Mouse (Mus musculus): Measurements from ENCODE around the gene Carmil2.

Gene Carmil2

GRCm38 (mm10) chr8:105695080-105695780, 9.2 kb downstream of the Carmil2 start:
- no peak for DNase-seq (ENCODE audit: extremely low spot score, low spot score)

- no peak for DNase-seq (ENCODE audit: extremely low spot score, low spot score)
These were observed 11.2 kb downstream of the Carmil2 start for GRCm38 (mm10) chr8:105697196-105697780.

- no peak for DNase-seq (ENCODE audit: extremely low spot score, low spot score)
These were observed 12.7 kb downstream of the Carmil2 start for GRCm38 (mm10) chr8:105698734-105699133.

- no peak for DNase-seq (ENCODE audit: extremely low spot score, low spot score)
These were observed 13.6 kb downstream of the Carmil2 start for GRCm38 (mm10) chr8:105699488-105700215.

GRCm38 (mm10) chr8:105700566-105700965, 14.5 kb downstream of the Carmil2 start:
- no peak for DNase-seq (ENCODE audit: extremely low spot score, low spot score)

GRCm38 (mm10) chr8:105700966-105701824, 15.1 kb downstream of the Carmil2 start, which contains the start of the genes Acd and Pard6a:
Gene Acd, minus strand, starts transcription at chr8:105701102.
Gene Pard6a, plus strand, starts transcription at chr8:105701148.
- peak; percentile 98 for DNase-seq (ENCODE audit: extremely low spot score, low spot score)

GRCm38 (mm10) chr8:105702001-105702401, 15.9 kb downstream of the Carmil2 start:
- no peak for DNase-seq (ENCODE audit: extremely low spot score, low spot score)

GRCm38 (mm10) chr8:105702731-105703415, 16.8 kb downstream of the Carmil2 start:
- no peak for DNase-seq (ENCODE audit: extremely low spot score, low spot score)

- no peak for DNase-seq (ENCODE audit: extremely low spot score, low spot score)
These were observed 18.2 kb downstream of the Carmil2 start for GRCm38 (mm10) chr8:105704146-105704812.

GRCm38 (mm10) chr8:105704955-105705354, 18.9 kb downstream of the Carmil2 start:
- DNase-seq (ENCODE audit: extremely low spot score, low spot score): no peak

GRCm38 (mm10) chr8:105706426-105706825, 20.4 kb downstream of the Carmil2 start:
- no peak for DNase-seq (ENCODE audit: extremely low spot score, low spot score)

GRCm38 (mm10) chr8:105707498-105708403, 21.7 kb downstream of the Carmil2 start, which contains the start of the genes 4933405L10Rik and Enkd1:
Gene 4933405L10Rik, plus strand, starts transcription at chr8:105707655.
Gene Enkd1, minus strand, starts transcription at chr8:105708210.
- peak; percentile 95 for DNase-seq (ENCODE audit: extremely low spot score, low spot score)

GRCm38 (mm10) chr8:105708675-105709074, 22.6 kb downstream of the Carmil2 start:
- no peak for DNase-seq (ENCODE audit: extremely low spot score, low spot score)

GRCm38 (mm10) chr8:105709317-105709716, 23.2 kb downstream of the Carmil2 start:
- no peak for DNase-seq (ENCODE audit: extremely low spot score, low spot score)

- no peak for DNase-seq (ENCODE audit: extremely low spot score, low spot score)
These were observed 26.2 kb downstream of the Carmil2 start for GRCm38 (mm10) chr8:105712286-105712685.

- DNase-seq (ENCODE audit: extremely low spot score, low spot score): peak; percentile 87
These were observed 28.1 kb downstream of the Carmil2 start for GRCm38 (mm10) chr8:105714139-105714538.

GRCm38 (mm10) chr8:105715042-105715441, 29.0 kb downstream of the Carmil2 start:
- no peak for DNase-seq (ENCODE audit: extremely low spot score, low spot score)

- no peak for DNase-seq (ENCODE audit: extremely low spot score, low spot score)
These were observed 30.4 kb downstream of the Carmil2 start for GRCm38 (mm10) chr8:105716302-105716945.
